Mouse (Mus musculus): ENCODE measurements around the gene Mgat3. TPM values are rescaled to one million over a fixed set of nuclear protein-coding genes. Genes with fewer than 3 reads are reported as not detected.
A peak's percentile ranks its signal among the peaks of the same experiment; 100 is the strongest.

Mgat3 gene
- polyA plus RNA-seq, 1 experiment from 2014 or later: 14.6 TPM

DNA sequence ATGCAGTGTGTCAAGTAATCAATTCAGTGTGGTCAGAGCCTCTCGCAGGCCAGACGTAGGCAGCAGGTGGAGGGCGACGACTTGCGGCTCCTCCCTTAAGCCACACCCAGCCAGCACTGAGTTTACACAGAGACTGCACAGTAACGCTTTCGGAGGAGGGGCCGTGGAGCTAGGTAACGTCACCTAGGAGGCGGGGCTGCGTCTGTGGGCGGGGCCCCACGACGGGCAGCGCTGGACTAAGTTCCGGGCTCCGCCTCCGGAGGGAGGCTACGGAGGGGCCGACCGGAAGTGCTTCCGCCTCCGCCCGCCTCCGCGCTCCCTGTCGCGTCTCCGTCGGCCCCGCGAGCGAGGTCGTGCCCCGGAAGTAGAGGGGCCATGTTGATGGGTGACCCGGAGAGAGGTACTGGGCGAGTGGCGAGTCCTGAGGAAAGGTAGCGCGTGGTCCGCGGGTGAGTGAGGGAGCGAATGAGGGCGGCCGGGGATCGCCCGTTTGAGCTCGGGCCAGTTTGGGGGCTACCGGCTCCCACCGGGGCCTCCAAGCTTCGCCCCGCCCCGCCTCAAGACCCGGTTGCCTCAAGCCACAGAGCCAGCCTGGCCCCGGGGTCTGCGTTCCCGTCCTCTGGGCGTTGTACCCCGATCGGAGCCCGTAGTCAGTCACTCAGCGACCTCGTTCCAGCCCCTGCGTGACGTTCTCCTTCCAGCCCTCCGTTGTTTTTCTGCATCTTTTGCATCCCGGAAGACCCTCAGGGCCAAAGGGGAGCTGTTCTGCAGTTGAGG is 60.4 kb downstream of the Mgat3 start, which contains the start of gene Mief1:
Gene Mief1, plus strand, starts transcription at position 286 of the 777 bp plus-strand sequence.
- H3K4me1 ChIP-seq (replicated peaks): peaks cover 30% of the 10 kb centered on the region
- peaks cover 33% of the 10 kb centered on the region for H3K36me3 ChIP-seq
- peak; percentile 96 for ATAC-seq (ENCODE audit: low read depth)
- no peaks in the 10 kb centered on the region for H3K27me3 ChIP-seq
- H3K9ac ChIP-seq: peak within 1 kb of the TSS; percentile 91
- H3K4me3 ChIP-seq: peak within 1 kb of the TSS; percentile 91
- peak within 1 kb of the TSS; percentile 87 for H3K27ac ChIP-seq (replicated peaks)
- WGBS: under 1% methylated on average over 65 of the region's 67 CpGs
- H3K9me3 ChIP-seq: no peaks in the 10 kb centered on the region
- H3K4me2 ChIP-seq: peak within 1 kb of the TSS; percentile 93

DNA sequence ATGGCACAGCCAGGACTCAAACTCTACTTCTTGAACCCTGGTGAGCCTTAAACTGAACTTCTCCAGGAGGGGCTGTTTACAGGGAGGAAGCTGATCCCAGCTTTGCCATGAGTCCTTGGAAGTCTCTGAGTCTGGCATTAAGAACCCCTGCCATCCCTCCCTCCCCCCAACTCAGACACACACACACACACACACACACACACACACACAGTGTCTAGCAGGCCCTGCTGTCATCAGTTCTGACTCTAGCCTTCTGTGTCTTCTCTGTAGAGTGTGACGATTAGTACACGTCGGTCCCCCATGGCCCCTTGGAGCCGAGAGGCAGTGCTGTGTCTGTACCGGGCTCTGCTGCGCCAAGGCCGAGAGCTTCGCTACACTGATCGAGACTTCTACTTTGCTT is 62.0 kb downstream of the Mgat3 start, which contains the start of gene AC140267.1:
Gene AC140267.1, plus strand, starts transcription at position 301 of the 400 bp plus-strand sequence.
- no peaks in the 10 kb centered on the region for H3K9me3 ChIP-seq
- H3K36me3 ChIP-seq: peaks cover 42% of the 10 kb centered on the region
- H3K4me3 ChIP-seq: peak within 1 kb of the TSS; percentile 91
- H3K27ac ChIP-seq (replicated peaks): peak within 1 kb of the TSS; percentile 87; the same call in 1 of the 2 replicates
- peaks cover 30% of the 10 kb centered on the region for H3K4me1 ChIP-seq (replicated peaks)
- no peak for ATAC-seq (ENCODE audit: low read depth)
- no peaks in the 10 kb centered on the region for H3K27me3 ChIP-seq
- WGBS: 98% methylated on average over 9 of the region's 9 CpGs
- H3K4me2 ChIP-seq: peak within 1 kb of the TSS; percentile 93
- peak within 1 kb of the TSS; percentile 91 for H3K9ac ChIP-seq

DNA sequence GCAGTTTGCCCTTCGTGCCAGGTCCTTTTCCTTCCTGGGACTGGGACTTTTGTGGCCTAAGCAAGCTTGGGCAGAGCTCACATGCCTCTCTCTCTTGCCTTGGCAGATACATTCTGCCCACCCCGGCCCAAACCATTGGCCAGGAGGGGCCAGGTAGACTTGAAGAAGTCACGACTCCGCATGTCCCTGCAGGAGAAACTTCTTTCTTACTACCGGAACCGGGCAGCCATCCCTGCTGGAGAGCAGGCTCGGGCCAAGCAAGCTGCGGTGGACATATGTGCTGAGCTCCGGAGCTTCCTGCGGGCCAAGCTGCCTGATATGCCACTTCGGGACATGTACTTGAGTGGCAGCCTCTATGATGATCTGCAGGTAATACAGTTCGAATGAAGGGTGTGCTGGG is 74.6 kb downstream of the Mgat3 start:
- Histone ChIP-seq H3K36me3 (peaks cover 89% of the 10 kb centered on the region), H3K4me2 (no peak overlapping the region), H3K9me3 (no peaks in the 10 kb centered on the region), H3K27ac (replicated peaks) (no peak overlapping the region), H3K4me3 (no peak overlapping the region), H3K4me1 (replicated peaks) (no peaks in the 10 kb centered on the region), H3K27me3 (no peaks in the 10 kb centered on the region), H3K9ac (no peak overlapping the region)
- 94% methylated on average over 12 of the region's 12 CpGs for WGBS
- ATAC-seq (ENCODE audit: low read depth): no peak

DNA sequence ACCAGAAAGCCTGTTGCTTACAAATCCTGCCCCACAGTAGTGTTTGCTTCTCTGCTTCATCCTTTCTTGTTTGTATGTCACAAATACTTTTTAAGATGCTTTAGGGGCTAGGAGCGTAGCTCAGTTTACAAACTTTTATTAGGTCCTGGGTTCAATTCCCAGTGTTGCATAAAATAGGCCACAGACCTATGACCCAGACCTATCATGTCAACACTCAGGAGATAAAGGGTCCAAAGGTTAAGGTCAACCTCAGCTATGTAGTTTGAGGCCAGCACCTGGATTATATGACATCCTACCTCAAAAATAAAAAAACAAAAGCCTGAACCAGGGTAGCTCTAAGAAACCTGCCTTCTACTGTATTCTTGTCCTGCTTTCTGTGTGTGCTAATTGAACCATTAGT is 75.1 kb downstream of the Mgat3 start:
- H3K9me3 ChIP-seq: no peaks in the 10 kb centered on the region
- H3K9ac ChIP-seq: no peak overlapping the region
- peaks cover 3% of the 10 kb centered on the region for H3K4me1 ChIP-seq (replicated peaks)
- H3K4me2 ChIP-seq: no peak overlapping the region
- ATAC-seq (ENCODE audit: low read depth): no peak
- H3K27me3 ChIP-seq: no peaks in the 10 kb centered on the region
- no peak overlapping the region for H3K27ac ChIP-seq (replicated peaks)
- WGBS: 98% methylated on average over 1 of the region's 1 CpGs
- no peak overlapping the region for H3K4me3 ChIP-seq
- peaks cover 84% of the 10 kb centered on the region for H3K36me3 ChIP-seq

DNA sequence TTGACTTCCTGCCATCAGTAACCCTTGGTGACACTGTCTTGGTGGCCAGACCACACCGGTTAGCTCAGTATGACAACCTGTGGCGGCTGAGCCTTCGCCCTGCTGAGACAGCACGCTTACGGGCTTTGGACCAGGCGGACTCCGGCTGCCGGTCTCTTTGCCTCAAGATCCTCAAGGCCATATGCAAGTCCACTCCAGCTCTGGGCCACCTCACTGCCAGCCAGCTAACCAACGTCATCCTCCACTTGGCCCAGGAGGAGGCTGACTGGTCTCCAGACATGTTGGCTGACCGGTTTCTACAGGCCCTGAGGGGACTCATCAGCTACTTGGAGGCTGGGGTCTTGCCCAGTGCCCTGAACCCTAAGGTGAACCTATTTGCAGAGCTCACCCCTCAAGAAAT is 76.2 kb downstream of the Mgat3 start:
- Histone ChIP-seq H3K27me3 (no peaks in the 10 kb centered on the region), H3K9ac (no peak overlapping the region), H3K9me3 (no peaks in the 10 kb centered on the region), H3K4me2 (no peak overlapping the region), H3K4me1 (replicated peaks) (peaks cover 12% of the 10 kb centered on the region), H3K4me3 (no peak overlapping the region), H3K27ac (replicated peaks) (no peak overlapping the region), H3K36me3 (peaks cover 74% of the 10 kb centered on the region)
- no peak for ATAC-seq (ENCODE audit: low read depth)
- WGBS: 96% methylated on average over 10 of the region's 10 CpGs

DNA sequence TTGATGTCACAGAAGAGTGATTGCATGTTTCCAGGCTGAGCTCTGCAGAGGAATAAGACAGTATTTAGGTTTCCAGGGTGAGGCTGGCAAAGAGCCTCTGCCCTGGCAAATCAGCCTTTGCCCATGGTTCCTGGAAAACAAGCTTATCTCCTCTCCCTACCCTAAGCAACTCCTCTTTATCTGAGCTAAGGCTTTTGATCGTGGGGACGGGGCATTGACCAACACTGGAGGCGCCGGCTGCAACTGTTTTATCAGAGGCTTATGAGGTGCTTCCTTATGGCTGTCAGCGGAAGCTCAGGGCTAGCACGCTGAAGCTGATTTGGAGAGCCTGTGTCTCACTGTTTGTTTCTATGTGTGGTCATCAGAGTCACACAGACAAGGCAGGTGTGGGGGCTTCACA is 77.1 kb downstream of the Mgat3 start:
- H3K36me3 ChIP-seq: peaks cover 67% of the 10 kb centered on the region
- no peak overlapping the region for H3K4me2 ChIP-seq
- no peak overlapping the region for H3K9ac ChIP-seq
- no peaks in the 10 kb centered on the region for H3K9me3 ChIP-seq
- no peaks in the 10 kb centered on the region for H3K27me3 ChIP-seq
- no peak for ATAC-seq (ENCODE audit: low read depth)
- H3K27ac ChIP-seq (replicated peaks): no peak overlapping the region
- no peak overlapping the region for H3K4me3 ChIP-seq
- WGBS: 98% methylated on average over 6 of the region's 6 CpGs
- peaks cover 12% of the 10 kb centered on the region for H3K4me1 ChIP-seq (replicated peaks)

DNA sequence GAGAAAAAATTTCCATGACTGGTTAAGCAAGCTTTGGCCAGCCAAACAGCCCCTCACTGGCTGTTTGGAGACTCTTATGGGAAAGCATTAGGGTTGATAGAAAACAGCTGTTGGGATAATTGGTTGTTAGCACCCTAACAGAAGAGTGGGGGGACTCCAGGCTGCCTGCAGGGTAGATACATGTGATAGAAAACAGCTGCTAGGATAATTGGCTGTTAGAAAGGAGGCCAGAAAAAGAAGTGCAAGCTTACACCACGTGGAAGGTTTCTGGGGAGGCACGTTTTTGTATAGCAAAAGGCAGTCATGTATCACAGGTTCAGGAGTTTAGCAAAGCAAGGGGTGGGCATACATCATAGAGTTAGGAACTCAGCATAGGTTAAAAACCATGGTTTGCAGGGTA is 80.0 kb downstream of the Mgat3 start:
- no peaks in the 10 kb centered on the region for H3K27me3 ChIP-seq
- ATAC-seq (ENCODE audit: low read depth): no peak
- no peak overlapping the region for H3K4me2 ChIP-seq
- H3K27ac ChIP-seq (replicated peaks): peak overlapping the region; percentile 99
- H3K9ac ChIP-seq: no peak overlapping the region
- peaks cover 34% of the 10 kb centered on the region for H3K4me1 ChIP-seq (replicated peaks)
- peaks cover 63% of the 10 kb centered on the region for H3K36me3 ChIP-seq
- no peak overlapping the region for H3K4me3 ChIP-seq
- WGBS: 48% methylated on average over 2 of the region's 2 CpGs
- H3K9me3 ChIP-seq: no peaks in the 10 kb centered on the region

DNA sequence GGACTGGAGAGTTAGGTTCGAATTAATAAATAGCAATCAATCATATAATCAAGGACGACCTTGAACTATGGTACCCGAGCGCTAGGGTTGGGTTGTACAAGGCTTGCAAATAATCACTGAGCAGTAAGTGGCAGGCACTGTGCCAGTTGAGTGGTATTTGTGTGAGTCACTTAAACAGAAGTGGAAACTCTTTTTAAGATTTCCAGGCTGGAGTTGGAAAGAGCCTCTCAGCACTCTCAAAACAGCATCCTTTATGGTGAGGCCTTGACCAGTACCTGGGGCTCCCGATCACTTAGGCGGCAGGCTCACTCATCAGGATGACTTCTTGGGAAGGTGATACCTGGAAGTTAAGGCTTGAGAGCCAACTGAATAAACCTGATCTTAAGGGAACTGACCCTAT is 80.7 kb downstream of the Mgat3 start:
- WGBS: 50% methylated on average over 6 of the region's 6 CpGs
- Histone ChIP-seq H3K4me1 (replicated peaks) (peaks cover 37% of the 10 kb centered on the region), H3K4me3 (peak overlapping the region; percentile 100), H3K4me2 (peak overlapping the region; percentile 100), H3K9me3 (no peaks in the 10 kb centered on the region), H3K27ac (replicated peaks) (peak overlapping the region; percentile 99), H3K9ac (peak overlapping the region; percentile 89), H3K27me3 (no peaks in the 10 kb centered on the region), H3K36me3 (peaks cover 63% of the 10 kb centered on the region)
- ATAC-seq (ENCODE audit: low read depth): no peak

DNA sequence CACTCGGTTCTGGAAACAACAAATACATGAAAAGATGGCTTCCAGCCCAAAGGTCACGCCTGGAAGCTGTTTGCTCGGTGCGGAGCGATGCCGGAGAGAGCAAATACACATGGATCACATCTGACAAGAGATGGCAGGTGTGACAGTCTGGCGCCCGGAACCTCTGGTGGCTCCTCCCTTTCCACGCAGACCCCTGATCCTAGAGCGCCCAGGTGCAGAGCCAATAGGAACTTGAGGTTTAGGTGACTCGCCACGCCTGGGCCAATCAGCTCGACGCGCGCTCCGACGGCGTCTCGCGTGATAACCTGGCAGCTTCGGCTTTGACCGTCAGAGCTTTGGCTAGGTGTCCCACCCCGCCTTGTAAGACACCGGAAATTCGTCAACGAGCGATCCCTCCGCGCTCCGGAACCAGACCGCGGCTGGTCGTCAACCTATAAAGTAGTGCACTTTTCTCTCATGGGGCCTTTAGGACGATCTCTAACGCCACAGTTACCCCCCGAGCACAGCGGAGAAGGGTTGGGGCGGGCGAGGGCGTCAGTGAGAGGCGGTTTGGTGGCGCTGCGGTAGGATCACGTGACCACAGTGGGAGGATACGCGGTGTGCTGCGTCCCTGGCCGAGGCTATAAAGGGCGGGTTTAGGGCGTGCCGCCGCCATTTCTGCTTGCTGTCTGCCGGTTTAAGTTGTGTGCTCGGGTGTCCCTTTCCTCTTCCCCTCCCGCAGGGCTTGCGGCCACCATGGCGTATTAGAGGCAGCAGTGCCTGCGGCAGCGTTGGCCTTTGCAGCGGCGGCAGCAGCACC is 81.5 kb downstream of the Mgat3 start, which contains the start of gene Atf4:
Gene Atf4, plus strand, starts transcription at position 338 of the 799 bp plus-strand sequence.
- Histone ChIP-seq H3K36me3 (peaks cover 62% of the 10 kb centered on the region), H3K4me2 (peak within 1 kb of the TSS; percentile 100)
- WGBS: under 1% methylated on average over 62 of the region's 62 CpGs

DNA sequence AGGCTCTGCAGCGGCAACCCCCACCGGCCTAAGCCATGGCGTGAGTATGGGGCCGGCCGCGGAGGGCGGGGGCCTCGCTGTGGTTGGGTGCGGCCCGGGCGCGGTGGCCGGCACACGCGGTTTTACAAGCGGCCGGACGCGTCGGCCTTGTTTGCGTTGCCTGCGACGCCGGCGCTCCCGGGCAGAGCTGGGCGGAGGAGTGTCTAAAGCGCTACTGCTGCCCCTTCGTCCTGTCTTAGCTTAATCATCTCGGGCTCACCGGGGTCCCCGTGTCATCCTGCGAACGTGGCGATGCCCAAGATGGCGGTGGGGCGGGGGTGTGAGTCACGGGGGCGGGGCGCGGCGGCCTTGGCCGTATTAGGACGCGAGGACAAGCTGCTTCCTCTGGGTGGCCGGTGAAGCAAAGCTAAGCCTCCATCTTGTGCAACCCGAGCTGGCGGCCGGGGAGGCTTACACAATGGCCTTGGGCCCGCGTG is 82.2 kb downstream of the Mgat3 start:
- Histone ChIP-seq H3K4me3 (peak overlapping the region; percentile 100), H3K27me3 (no peaks in the 10 kb centered on the region), H3K9ac (peak overlapping the region; percentile 100), H3K9me3 (no peaks in the 10 kb centered on the region), H3K36me3 (peaks cover 60% of the 10 kb centered on the region), H3K4me1 (replicated peaks) (peaks cover 37% of the 10 kb centered on the region), H3K4me2 (peak overlapping the region; percentile 100), H3K27ac (replicated peaks) (peak overlapping the region; percentile 99)
- ATAC-seq (ENCODE audit: low read depth): peak; percentile 12
- under 1% methylated on average over 51 of the region's 51 CpGs for WGBS

More for the DNA sequence above, 81.5 kb downstream of the Mgat3 start, which contains the start of gene Atf4:
- Histone ChIP-seq H3K9ac (peak within 1 kb of the TSS; percentile 100), H3K27ac (replicated peaks) (peak within 1 kb of the TSS; percentile 99), H3K4me1 (replicated peaks) (peaks cover 37% of the 10 kb centered on the region), H3K9me3 (no peaks in the 10 kb centered on the region), H3K27me3 (no peaks in the 10 kb centered on the region), H3K4me3 (peak within 1 kb of the TSS; percentile 100)
- peak; percentile 97 for ATAC-seq (ENCODE audit: low read depth)

DNA sequence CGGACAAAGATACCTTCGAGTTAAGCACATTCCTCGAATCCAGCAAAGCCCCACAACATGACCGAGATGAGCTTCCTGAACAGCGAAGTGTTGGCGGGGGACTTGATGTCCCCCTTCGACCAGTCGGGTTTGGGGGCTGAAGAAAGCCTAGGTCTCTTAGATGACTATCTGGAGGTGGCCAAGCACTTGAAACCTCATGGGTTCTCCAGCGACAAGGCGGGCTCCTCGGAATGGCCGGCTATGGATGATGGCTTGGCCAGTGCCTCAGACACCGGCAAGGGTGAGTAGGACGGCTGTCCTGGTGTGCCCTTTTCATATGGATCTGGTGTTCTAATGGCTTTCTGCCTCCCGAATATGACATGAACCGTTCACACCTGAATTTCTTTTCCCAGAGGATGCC is 82.7 kb downstream of the Mgat3 start:
- Histone ChIP-seq H3K4me2 (peak overlapping the region; percentile 100), H3K9me3 (no peaks in the 10 kb centered on the region), H3K27me3 (no peaks in the 10 kb centered on the region), H3K27ac (replicated peaks) (peak overlapping the region; percentile 99), H3K36me3 (peaks cover 59% of the 10 kb centered on the region), H3K4me3 (peak overlapping the region; percentile 100), H3K9ac (peak overlapping the region; percentile 100), H3K4me1 (replicated peaks) (peaks cover 37% of the 10 kb centered on the region)
- no peak for ATAC-seq (ENCODE audit: low read depth)
- WGBS: 15% methylated on average over 16 of the region's 16 CpGs
